Comparison of ENCODE assay signal across 22 mouse cellular contexts in genomic region chr11:31464844-31465243, GRCm38 (mm10).
DNase-seq lines count a peak whose midpoint lies in the region; ATAC-seq and TF ChIP-seq lines count a peak whose summit lies in the region.
"Had no signal": no experiment of that assay in that cellular context is flagged by ENCODE, and none has a peak within 500 bp of the region (broad histone marks: within the 10 kb centered on the region; RNA-seq: fewer than 3 reads in every experiment).

No protein-coding gene starts in this region.

- ATAC-seq in stomach, embryonic 14.5 days (ENCODE audit: insufficient number of reproducible peaks, insufficient read depth, low FRiP score, low read depth), result peak; percentile 75; the same call in 1 of the 2 replicates
- ATAC-seq in stomach, postnatal 0 days (ENCODE audit: low FRiP score, low TSS enrichment), result no peak
- peak; percentile 66; the same call in 1 of the 2 replicates for ATAC-seq in intestine, embryonic 16.5 days
- ATAC-seq: forebrain, embryonic 15.5 days; hindbrain, embryonic 16.5 days had no signal

- no peak overlapping the region for H3K27ac ChIP-seq in kidney, adult 2 months (ENCODE audit: insufficient read depth, low read depth, low read length)
- H3K27ac ChIP-seq in stomach, embryonic 14.5 days (ENCODE audit: low read length), result peak overlapping the region; percentile 21; the same call in 1 of the 2 replicates
- no peak overlapping the region for H3K27ac ChIP-seq in stomach, postnatal 0 days (replicated peaks)
- no peak overlapping the region for H3K27ac ChIP-seq in intestine, embryonic 16.5 days (ENCODE audit: low read length)
- no peak overlapping the region for H3K27ac ChIP-seq in left cerebral cortex, adult 2 months
- H3K27ac ChIP-seq: forebrain, embryonic 15.5 days; kidney, embryonic 15.5 days; midbrain, embryonic 12.5 days; neural tube, embryonic 12.5 days had no signal

- no peaks in the 10 kb centered on the region for H3K27me3 ChIP-seq in kidney, adult 2 months (replicated peaks; ENCODE audit: control insufficient read depth, insufficient read depth, low read length)
- no peaks in the 10 kb centered on the region for H3K27me3 ChIP-seq in stomach, embryonic 14.5 days (ENCODE audit: control insufficient read depth, insufficient read depth, low read length)
- no peaks in the 10 kb centered on the region for H3K27me3 ChIP-seq in stomach, postnatal 0 days (ENCODE audit: control insufficient read depth, insufficient read depth, low read length)
- H3K27me3 ChIP-seq in intestine, embryonic 16.5 days (replicated peaks; ENCODE audit: control insufficient read depth, insufficient read depth, low read length), result no peaks in the 10 kb centered on the region
- H3K27me3 ChIP-seq: forebrain, embryonic 15.5 days; kidney, embryonic 15.5 days; midbrain, embryonic 12.5 days; neural tube, embryonic 12.5 days had no signal

- H3K9me3 ChIP-seq in stomach, embryonic 14.5 days (ENCODE audit: control insufficient read depth, low read depth, low read length), result no peaks in the 10 kb centered on the region
- H3K9me3 ChIP-seq in stomach, postnatal 0 days (ENCODE audit: control insufficient read depth, low read length), result no peaks in the 10 kb centered on the region
- H3K9me3 ChIP-seq in intestine, embryonic 16.5 days (ENCODE audit: control insufficient read depth, low read length), result no peaks in the 10 kb centered on the region
- H3K9me3 ChIP-seq: forebrain, embryonic 15.5 days; kidney, embryonic 15.5 days; midbrain, embryonic 12.5 days; neural tube, embryonic 12.5 days had no signal

- intact Hi-C loops in left cerebral cortex, adult 2 months (cut with DNase I), result no loop called here

- TF ChIP-seq POLR2A in kidney, adult 2 months (IDR thresholded peaks at IDR 0.05; ENCODE audit: low read depth, low read length), result no peak

- peak; percentile 14 for DNase-seq in kidney, adult 2 months
- no peak for DNase-seq in kidney, adult 18-20 months
- DNase-seq in stomach, postnatal 0 days (ENCODE audit: low spot score), result no peak
- DNase-seq in left cerebral cortex, adult 2 months (ENCODE audit: extremely low spot score in 1 of 2, low spot score in 2 of 2), result no peak
- DNase-seq in right cerebral cortex, postnatal 4 days, result no peak
- DNase-seq: adrenal gland, postnatal 36 days; B cell, adult 2 months; cerebellum, adult 11-12 months; cerebellum, postnatal 14 days; embryo, embryonic 11 days; gastrocnemius, postnatal 36 days; layer of hippocampus, adult 9-11 months; right cerebral cortex, adult 18-20 months; thymus, adult 2 months had no signal

- no peaks in the 10 kb centered on the region for H3K4me1 ChIP-seq in kidney, adult 2 months (ENCODE audit: control insufficient read depth, insufficient read depth, low read length)
- H3K4me1 ChIP-seq in stomach, embryonic 14.5 days (ENCODE audit: control insufficient read depth, insufficient read depth, low read length), result no peaks in the 10 kb centered on the region
- no peaks in the 10 kb centered on the region for H3K4me1 ChIP-seq in stomach, postnatal 0 days (replicated peaks; ENCODE audit: control insufficient read depth, insufficient read depth)
- H3K4me1 ChIP-seq in intestine, embryonic 16.5 days (ENCODE audit: control insufficient read depth, insufficient read depth, low read length), result no peaks in the 10 kb centered on the region
- H3K4me1 ChIP-seq: forebrain, embryonic 15.5 days; kidney, embryonic 15.5 days; midbrain, embryonic 12.5 days; neural tube, embryonic 12.5 days had no signal

- TF ChIP-seq CTCF in kidney, adult 2 months (conservative IDR thresholded peaks at IDR 0.05; ENCODE audit: insufficient read depth, insufficient read length, low read depth, low read length), result no peak
- no peak for TF ChIP-seq CTCF in stomach, postnatal 0 days (IDR thresholded peaks at IDR 0.05; ENCODE audit: low read depth)
- no peak for TF ChIP-seq CTCF in left cerebral cortex, adult 2 months (IDR thresholded peaks at IDR 0.05)

- WGBS in kidney, adult 2 months, result 81% methylated on average over 1 of the region's 1 CpGs
- 75% methylated on average over 1 of the region's 1 CpGs for WGBS in stomach, embryonic 14.5 days
- WGBS in stomach, postnatal 0 days, result 71% methylated on average over 1 of the region's 1 CpGs
- WGBS in intestine, embryonic 16.5 days, result 68% methylated on average over 1 of the region's 1 CpGs

- no peak for TF ChIP-seq EP300 in stomach, postnatal 0 days (optimal IDR thresholded peaks at IDR 0.05)

- no peak overlapping the region for H3K9ac ChIP-seq in stomach, embryonic 14.5 days (replicated peaks; ENCODE audit: low read depth, low read length)
- H3K9ac ChIP-seq in stomach, postnatal 0 days (ENCODE audit: low read length), result no peak overlapping the region
- H3K9ac ChIP-seq in intestine, embryonic 16.5 days (ENCODE audit: low read depth, low read length), result no peak overlapping the region
- H3K9ac ChIP-seq: forebrain, embryonic 15.5 days; kidney, embryonic 15.5 days; midbrain, embryonic 12.5 days; neural tube, embryonic 12.5 days had no signal

- H3K4me2 ChIP-seq in stomach, embryonic 14.5 days (replicated peaks; ENCODE audit: low read depth, low read length), result no peak overlapping the region
- H3K4me2 ChIP-seq in stomach, postnatal 0 days (replicated peaks; ENCODE audit: low read depth), result no peak overlapping the region
- H3K4me2 ChIP-seq in intestine, embryonic 16.5 days (ENCODE audit: low read depth, low read length), result no peak overlapping the region
- H3K4me2 ChIP-seq: forebrain, embryonic 15.5 days; kidney, embryonic 15.5 days; liver, embryonic 11.5 days; midbrain, embryonic 12.5 days; neural tube, embryonic 12.5 days had no signal

- no peaks in the 10 kb centered on the region for H3K36me3 ChIP-seq in kidney, adult 2 months (ENCODE audit: control insufficient read depth, insufficient read depth, low read length)
- no peaks in the 10 kb centered on the region for H3K36me3 ChIP-seq in stomach, embryonic 14.5 days (ENCODE audit: control insufficient read depth, insufficient read depth, low read length)
- H3K36me3 ChIP-seq in stomach, postnatal 0 days (ENCODE audit: control insufficient read depth, insufficient read depth, low read length), result no peaks in the 10 kb centered on the region
- H3K36me3 ChIP-seq in intestine, embryonic 16.5 days (ENCODE audit: control insufficient read depth, insufficient read depth, low read length), result no peaks in the 10 kb centered on the region
- H3K36me3 ChIP-seq: forebrain, embryonic 15.5 days; kidney, embryonic 15.5 days; midbrain, embryonic 12.5 days; neural tube, embryonic 12.5 days had no signal

- H3K4me3 ChIP-seq in kidney, adult 2 months (ENCODE audit: insufficient read depth, low read depth, low read length), result no peak overlapping the region
- no peak overlapping the region for H3K4me3 ChIP-seq in stomach, embryonic 14.5 days (ENCODE audit: low read depth, low read length)
- no peak overlapping the region for H3K4me3 ChIP-seq in stomach, postnatal 0 days (ENCODE audit: low read depth, low read length)
- no peak overlapping the region for H3K4me3 ChIP-seq in intestine, embryonic 16.5 days (ENCODE audit: low read length)
- no peak overlapping the region for H3K4me3 ChIP-seq in left cerebral cortex, adult 2 months
- H3K4me3 ChIP-seq: forebrain, embryonic 15.5 days; kidney, embryonic 15.5 days; midbrain, embryonic 12.5 days; neural tube, embryonic 12.5 days had no signal
